Mouse (Mus musculus): ENCODE data around the gene 9330159F19Rik.

The 9330159F19Rik gene

GRCm38 (mm10) chr10:29211453-29211852 is at the start of gene 9330159F19Rik:
Gene 9330159F19Rik, plus strand, starts transcription at chr10:29211606.
- no peak for DNase-seq

- no peak for DNase-seq
Measured at GRCm38 (mm10) chr10:29161664-29162063, 49.7 kb upstream of the 9330159F19Rik start.

GRCm38 (mm10) chr10:29173778-29174177 is 37.6 kb upstream of the 9330159F19Rik start:
- no peak for DNase-seq

DNA sequence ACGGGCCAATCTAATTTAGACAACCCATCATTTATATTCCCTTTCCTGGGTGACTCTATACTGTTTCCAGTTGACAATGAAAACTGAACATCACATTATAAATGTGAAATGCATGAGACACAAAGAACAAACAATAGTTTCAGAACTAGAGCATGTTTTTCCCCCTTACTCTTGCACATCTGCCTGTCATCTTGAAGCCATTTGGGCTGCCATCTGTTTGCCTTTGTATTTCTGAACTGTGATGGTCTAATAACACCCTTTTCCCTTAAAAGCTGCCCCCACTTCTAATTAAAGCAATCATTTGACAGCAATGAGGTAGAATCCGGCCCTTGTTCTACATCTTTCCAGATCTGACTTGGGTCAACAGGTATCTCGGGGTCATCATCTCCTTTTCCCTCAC is 35.8 kb upstream of the 9330159F19Rik start:
- DNase-seq = no peak

- DNase-seq = no peak
Measured at GRCm38 (mm10) chr10:29176881-29177280, 34.5 kb upstream of the 9330159F19Rik start.

DNA sequence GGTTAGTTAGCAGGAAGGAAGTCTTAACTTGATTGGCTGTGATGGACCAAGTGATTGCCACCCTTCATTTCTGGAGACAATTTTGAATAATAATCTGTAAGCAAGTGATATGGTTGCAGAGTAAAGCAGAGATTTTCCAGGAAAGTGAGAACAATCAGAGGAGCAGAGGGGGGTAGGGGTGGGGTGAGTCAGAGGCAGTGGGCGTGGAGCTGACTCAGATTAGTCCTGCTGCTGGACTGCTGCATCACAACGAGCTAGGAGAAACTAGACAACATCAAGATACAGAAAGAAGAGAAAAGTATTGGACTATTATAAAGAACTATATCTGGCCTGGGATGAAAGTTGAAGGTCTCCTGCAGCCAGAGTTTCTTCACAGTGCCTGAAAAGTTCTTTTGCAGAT is 33.4 kb upstream of the 9330159F19Rik start:
- no peak for DNase-seq

- no peak for DNase-seq
Measured at GRCm38 (mm10) chr10:29180210-29180609, 31.2 kb upstream of the 9330159F19Rik start.

DNA sequence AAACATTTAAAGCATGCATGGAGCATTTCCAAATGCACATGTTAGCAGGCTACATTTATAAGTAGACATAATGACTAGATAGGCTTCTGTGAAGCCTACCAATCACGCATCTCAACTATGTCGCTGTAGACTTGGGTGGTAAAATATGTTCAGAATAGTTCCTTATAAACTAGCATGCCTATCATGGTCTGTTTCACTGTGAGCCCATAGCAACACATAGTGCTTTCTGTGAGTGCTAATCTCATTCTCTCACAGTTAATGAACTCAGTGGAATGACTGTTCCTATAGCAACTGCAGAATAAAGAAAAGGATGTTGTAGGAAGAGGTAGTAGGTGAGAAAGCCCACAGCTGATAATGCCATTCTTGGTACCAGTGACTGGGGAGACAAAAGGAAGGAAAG is 30.4 kb upstream of the 9330159F19Rik start:
- no peak for DNase-seq

DNA sequence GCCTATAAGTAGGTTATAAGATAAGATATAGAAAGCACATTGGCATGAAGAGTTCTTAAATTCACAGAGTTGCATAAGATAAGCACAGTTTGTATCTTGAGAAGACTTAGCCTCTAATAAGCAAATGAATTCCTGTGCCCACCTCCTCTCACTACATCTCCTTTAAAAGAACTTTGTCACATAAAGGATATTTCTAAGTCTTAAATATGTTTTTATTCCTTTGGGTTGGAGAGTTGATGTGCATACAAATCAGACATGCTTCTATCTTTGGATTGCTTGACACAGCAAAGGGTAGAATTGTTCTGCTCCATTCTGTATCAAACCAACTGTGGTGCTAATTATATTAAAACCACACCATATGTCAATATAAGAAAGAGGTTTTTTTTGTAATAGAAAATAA is 17.6 kb upstream of the 9330159F19Rik start:
- DNase-seq = no peak

DNA sequence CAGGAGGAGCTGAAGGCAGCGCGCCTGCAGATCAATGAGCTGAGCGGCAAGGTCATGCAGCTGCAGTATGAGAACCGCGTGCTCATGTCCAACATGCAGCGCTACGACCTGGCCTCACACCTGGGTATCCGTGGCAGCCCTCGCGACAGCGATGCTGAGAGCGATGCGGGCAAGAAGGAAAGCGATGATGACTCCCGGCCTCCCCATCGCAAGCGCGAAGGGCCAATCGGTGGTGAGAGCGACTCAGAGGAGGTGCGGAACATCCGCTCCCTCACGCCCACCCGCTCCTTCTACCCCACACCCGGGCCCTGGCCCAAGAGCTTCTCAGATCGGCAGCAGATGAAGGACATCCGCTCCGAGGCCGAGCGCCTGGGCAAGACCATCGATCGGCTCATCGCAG is 14.6 kb upstream of the 9330159F19Rik start:
- DNase-seq = no peak

- DNase-seq = no peak
Measured at GRCm38 (mm10) chr10:29198642-29199041, 12.8 kb upstream of the 9330159F19Rik start, which contains the start of gene Gm49353. Gene Gm49353, plus strand, starts transcription at chr10:29198954.

DNA sequence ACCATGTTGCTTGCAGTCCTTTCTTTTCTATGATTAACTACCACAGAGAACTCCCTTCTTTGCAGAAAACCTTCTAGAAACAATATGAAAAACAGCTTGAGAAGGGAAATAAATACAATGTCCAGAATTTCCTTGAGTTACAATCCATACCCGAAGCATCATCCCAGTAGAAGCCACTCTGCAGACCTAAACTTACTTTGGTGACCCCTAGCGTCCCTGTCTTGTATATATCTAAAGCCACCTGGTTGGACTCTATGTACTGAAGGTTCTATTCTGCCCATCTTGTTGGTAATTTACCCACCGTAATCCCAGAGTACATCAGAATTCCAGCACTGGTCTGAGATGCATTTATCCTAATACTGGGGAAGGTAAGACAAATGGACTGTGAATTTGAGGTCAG is 11.6 kb upstream of the 9330159F19Rik start:
- no peak for DNase-seq

DNA sequence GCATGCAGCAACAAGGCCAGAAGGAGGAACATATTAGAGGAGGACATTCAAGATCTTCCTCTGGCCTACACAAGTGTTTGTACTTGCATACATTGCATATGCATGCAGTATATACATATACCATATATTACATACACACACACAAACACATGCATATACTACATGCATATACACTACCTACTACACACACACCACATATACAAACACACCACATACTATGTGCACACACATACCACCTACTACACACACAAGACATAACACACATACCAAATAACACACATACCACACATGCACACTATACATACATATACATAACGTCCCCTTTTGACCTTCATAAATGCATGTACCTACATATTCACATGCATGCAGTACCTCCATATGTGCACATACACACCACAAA is 10.8 kb upstream of the 9330159F19Rik start:
- no peak for DNase-seq

GRCm38 (mm10) chr10:29206730-29207129 is 4.7 kb upstream of the 9330159F19Rik start:
- peak; percentile 18 to 24 for DNase-seq

DNA sequence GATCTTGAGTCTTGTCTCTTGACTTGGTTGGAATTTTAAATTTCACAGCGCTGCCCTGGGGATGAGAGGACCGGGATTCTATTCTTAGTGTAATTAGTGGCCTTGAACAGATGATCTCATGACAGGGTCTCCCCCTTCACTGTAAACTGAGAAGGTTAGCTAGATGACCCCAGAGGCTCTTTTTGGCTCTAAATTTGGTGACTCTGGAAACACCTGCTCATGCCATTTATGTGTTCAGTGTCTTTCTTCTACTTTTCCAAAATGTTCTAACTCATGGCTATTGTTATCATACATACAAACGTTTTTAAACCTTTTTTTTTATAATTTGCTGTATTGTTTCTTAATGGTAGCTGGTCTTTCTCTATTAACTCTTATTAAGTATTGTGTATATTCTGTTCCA is 2.7 kb upstream of the 9330159F19Rik start:
- DNase-seq = no peak

- DNase-seq = no peak
Measured at GRCm38 (mm10) chr10:29213534-29214100, 2.2 kb downstream of the 9330159F19Rik start.

- no peak for DNase-seq
Measured at GRCm38 (mm10) chr10:29216957-29217356, 5.6 kb downstream of the 9330159F19Rik start.

GRCm38 (mm10) chr10:29217451-29217850 is 6.0 kb downstream of the 9330159F19Rik start:
- no peak for DNase-seq

GRCm38 (mm10) chr10:29225329-29225728 is 13.9 kb downstream of the 9330159F19Rik start:
- no peak for DNase-seq

GRCm38 (mm10) chr10:29231208-29231607 is 19.8 kb downstream of the 9330159F19Rik start:
- no peak for DNase-seq

All from kidney, postnatal 36 days (tissue).